Mouse (Mus musculus): Measurements from ENCODE around the gene Dbp.

DNA sequence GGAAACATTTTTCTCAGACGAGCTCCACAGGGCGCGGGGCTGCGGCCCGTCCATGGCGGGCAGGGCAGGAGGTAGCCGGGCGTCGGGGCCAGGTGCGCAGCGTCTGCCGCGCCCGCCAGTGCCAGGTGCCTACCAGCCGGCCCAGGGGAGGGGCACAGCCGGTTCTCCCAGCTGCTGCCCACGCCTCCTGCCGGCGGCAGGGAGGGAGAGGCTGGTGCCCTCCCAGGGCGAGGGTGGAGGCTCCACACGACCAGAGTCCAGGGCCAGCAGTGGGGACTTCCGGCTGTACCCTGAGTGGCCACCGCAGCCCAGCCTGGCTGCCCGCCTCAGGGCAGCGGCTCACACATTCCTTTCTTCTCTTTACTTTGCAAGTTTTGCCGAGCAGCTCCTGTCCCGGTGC, 54.5 kb downstream of the Dbp start:
- TF ChIP-seq TAL1 (IDR thresholded peaks at IDR 0.05; ENCODE audit: low read length): no peak
- no peak for TF ChIP-seq GATA1 (IDR thresholded peaks at IDR 0.05; ENCODE audit: low read length)
